Mouse (Mus musculus) brain, adult 2 months (tissue): ENCODE results near the gene Cyb5r2.

Experiments used
- DNase-seq: peaks from one replicate; pipeline ENCODE4 v3.0.0; 2011; ENCODE audit warnings: low read depth, low spot score

The Cyb5r2 gene

DNA sequence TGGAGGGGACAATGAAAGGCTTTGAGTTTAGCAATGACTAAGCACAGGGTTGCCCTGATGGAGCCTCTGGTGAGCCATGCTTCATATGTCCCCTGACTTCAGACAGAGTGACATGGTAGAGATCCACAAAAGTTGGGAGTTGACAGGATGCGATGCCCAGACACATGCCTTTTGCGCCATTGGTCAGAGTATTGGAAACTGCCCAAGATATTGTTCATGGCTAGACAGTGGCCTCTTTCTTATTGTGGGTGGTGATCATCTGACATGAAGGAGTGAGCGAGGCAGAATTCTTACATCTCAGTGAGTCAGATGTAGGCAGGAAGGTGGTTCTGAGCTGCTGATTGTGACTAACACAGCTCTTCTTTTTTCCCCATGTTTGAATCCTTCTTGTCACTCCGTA is 35.3 kb downstream of the Cyb5r2 start:
- peak; percentile 74 for DNase-seq

DNA sequence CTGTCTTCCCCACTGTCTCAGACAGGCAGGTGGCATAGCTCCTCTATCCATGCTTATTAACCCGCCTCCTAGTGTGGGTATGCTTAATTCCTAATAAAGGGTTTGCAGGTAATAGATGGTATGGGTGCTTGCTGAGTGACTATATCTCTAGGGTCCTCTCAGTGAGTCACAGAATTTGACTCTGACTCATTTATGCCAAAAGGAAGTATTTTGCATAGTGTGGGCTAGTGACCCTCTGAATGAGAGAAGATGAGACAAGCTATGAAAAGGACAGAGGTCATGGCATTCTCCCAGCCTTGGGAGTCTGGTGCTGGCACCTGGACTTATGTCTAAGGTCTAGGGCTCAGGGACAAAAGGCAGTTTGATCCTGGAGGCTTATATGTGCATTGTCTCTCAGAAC is 37.1 kb downstream of the Cyb5r2 start:
- no peak for DNase-seq

DNA sequence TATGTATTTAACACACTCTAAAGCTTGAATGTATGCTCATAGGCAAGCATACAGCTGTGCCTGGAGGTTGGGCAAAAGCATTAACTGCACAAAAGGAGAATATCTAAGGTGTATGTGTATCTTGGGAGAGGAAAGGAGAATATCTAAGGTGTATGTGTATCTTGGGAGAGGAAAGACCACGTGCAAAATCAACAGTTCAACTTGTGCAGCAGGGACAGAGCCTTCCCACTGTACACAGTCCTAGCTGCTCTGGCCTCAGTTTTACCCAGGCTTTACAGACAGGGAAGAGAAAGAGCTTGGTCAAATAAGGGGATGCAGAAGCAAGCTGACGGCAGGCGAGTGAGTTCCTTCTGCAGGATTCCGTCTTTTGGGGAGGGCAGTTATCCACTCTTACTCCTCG is 43.8 kb downstream of the Cyb5r2 start:
- no peak for DNase-seq

DNA sequence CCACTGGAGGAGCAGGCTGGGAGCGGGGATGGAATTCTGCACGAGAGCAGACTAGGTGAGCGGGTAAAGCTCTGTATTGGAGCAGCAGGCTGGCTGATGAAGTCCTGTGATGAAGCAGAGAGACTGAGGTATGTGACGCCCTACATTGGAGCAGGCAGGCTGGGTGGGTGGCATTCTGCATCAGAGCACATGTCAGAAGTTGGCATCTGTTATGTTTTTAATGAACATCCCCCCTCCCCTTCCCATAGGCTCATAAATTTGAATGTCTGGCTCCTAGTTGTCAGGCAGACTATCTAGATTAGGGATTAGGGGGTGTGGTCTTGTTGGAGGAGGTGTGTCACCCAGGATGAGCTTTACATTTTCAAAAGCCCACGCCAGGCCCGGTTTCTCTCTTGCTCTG is 45.1 kb downstream of the Cyb5r2 start:
- DNase-seq, result peak; percentile 52

DNA sequence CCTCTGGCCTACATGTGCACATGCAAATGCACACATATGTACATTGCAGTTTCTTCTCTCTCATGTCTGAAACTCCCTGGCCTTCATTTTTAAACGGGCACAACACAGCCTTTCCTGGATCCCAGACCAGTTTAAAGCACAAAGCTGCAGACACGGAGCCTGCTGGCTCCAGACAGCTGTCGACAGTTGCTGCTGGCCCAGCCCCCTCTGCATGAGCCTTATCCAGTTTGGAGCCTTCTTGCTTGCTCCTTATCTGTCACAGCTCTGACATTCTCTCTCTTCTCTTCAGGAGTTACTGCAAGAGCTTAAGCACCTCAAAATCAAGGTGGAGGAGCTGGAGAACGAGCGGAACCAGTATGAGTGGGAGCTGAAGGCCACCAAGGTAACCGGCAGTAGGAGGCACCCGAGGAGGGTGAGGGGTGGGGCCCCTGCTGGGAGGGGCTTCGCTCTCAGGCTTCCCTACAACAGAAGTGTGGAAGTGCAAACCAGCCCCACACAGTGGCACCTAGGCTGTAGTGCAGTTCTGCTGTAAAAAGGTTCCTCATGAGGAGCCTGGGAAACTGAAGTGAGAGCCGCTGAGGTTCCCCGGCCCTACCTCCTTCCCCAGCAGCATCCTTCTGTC is 49.2 kb downstream of the Cyb5r2 start:
- peak; percentile 89 for DNase-seq

DNA sequence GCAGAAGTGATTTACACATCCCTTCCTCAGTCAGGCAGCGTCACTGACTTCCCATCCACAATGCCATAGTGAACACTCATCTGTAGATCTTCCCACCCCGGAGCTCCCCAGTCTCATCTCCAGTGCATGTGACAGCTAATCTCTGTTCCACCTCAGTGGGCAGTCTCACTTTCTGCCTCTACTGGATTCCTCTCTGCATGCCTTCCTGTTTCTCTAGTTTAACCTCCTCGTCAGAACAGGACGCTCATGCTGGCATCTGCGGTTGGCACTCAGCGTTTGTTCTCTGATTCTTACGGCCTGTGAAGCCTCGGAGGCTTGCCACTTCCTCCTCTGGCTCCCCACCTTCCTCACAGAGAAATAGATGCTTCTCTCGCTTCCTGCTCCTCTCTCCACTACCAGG is 50.2 kb downstream of the Cyb5r2 start:
- DNase-seq, result peak; percentile 33

DNA sequence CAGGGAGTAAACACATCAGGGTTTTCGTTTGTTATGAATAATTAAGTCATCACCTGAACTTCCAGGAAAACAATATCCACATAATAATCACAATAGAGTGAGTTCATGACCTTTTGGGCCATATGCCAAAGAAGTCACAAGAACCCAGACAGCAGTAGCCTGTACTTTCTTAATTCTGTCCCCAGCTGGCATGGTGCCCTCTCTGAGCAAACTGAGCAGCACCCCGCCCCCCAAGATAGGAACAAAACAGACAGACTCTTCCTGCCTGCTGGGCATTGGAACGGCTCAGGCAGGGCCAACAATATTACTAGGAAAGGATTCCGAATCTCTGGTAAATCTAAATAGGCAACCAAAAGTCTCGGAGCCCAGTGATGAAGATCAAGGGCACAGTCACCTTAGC is 51.9 kb downstream of the Cyb5r2 start:
- DNase-seq, result no peak

DNA sequence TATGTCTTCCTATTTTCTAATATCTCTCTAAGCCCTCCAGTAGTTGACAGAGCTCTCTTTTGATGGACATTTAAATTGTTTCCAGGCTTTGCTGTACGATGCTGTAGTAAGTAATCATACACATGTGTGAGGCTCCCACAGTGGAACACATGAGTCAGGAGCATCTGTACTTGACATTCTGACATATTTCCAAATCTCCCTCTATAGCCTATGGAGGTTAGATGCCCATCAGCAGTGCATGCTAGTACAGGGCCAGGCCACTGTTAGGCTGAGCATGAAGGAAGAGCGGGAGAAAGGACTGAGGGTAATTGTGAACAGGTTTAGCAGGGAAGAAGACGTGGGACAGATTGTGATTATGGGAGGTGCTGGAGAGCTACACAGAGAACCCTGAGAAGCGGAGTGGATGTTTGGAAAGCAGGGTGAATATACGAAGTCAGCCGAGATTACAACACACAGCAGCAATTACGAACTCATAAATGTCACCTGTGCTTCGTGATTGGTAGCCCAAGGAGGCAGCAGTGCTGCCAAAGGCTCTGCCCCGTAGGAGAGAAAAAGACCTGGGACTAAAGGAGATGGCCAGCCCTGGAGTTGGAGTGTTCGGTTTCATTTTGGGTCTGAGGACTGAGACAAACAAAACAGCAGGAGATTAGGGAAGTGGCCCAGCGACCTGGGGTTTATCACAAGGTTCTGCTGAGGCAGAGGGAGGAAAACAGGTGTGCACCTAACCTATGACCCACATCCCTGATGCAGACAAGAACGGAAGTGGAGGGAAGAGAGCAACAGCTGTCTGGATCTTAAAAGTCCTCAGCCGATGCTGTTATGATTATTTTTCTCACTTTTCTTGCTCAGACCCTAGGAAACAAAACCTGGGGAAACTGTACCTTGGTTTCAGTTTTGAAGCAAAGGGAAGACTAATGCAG is 55.1 kb downstream of the Cyb5r2 start:
- DNase-seq, result no peak

DNA sequence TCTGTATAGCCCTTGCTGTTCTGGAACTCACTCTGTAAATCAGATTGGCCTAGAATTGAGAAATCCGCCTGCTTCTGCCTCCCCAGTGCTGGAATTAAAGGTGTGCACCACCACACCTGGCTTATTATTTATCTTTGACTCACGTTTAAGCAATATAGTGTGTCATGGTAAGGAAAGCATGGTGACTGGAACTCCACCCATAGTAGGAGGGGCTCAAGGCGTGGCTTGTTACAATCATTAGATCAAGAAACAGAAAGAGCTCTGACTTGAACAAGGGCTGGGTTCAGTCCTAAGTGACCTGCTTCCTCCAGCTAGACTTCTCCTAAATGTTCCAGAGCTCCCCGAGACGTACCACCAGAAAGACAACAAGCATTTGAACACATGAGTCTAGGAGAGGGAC is 57.2 kb downstream of the Cyb5r2 start:
- DNase-seq, result no peak

DNA sequence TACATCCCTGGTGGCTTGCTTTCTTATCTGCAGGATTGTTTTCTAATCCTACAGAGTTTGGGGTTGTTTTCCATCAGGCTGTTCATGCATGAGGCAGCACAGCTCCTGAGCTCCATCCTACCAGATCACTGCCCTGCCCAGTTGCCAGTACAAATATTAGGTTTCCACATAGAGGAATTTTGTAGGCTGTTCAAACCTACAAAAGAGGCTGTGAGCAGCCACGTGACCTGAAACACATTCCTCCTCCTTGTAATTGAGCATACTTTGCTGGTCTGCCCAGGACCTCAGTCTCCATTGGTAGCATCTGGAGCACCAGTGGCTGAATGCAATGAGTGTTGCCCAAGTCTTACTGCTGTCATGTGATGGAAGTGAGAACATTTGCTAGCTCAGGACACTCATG is 57.9 kb downstream of the Cyb5r2 start:
- no peak for DNase-seq
